Mouse (Mus musculus) CH12.LX (cell line): ENCODE measurements around the gene Eif4g3. TPM values are rescaled to one million over a fixed set of nuclear protein-coding genes. Genes with fewer than 3 reads are reported as not detected.

Source experiments
- DNase-seq: peaks from one replicate; pipeline ENCODE4 v3.0.0-alpha.2; 2013; ENCODE audit errors: extremely low read depth
- H3K27ac ChIP-seq: 2 replicates; pipeline ENCODE4 v1.5.1; 2012; ENCODE audit warnings: low read depth, mild to moderate bottlenecking, control low read depth, moderate library complexity; ENCODE audit not compliant: insufficient read depth
- H3K27me3 ChIP-seq: replicated peaks from 2 replicates; pipeline ENCODE3; 2012; ENCODE audit warnings: inconsistent platforms
- H3K36me3 ChIP-seq, 2 experiments: replicated peaks in 1 of 2; 2 replicates each; pipeline versions ENCODE3 to v1.6.1; 2012; ENCODE audit warnings: inconsistent platforms in 1 of 2, low read length in 1 of 2, mild to moderate bottlenecking in 1 of 2, mixed read lengths in 1 of 2, moderate library complexity in 1 of 2; ENCODE audit not compliant: control insufficient read depth in 1 of 2, insufficient read depth in 1 of 2
- H3K4me1 ChIP-seq, 2 experiments: 2 replicates each; pipeline ENCODE4 v1.6.1; 2012; ENCODE audit warnings: inconsistent platforms in 1 of 2, moderate library complexity in 1 of 2; ENCODE audit not compliant: insufficient read depth in 2 of 2, control insufficient read depth in 1 of 2
- H3K4me2 ChIP-seq: 2 replicates; pipeline ENCODE4 v1.6.1; 2012; ENCODE audit warnings: low read depth, mild to moderate bottlenecking, control low read depth; ENCODE audit not compliant: poor library complexity, insufficient read depth, severe bottlenecking
- H3K4me3 ChIP-seq, 3 experiments: fragments of 150-350 bp in 1 of 3; sonication (generic) in 1 of 3; replicated peaks in 1 of 3; 2 replicates each; pipeline versions ENCODE3 to v1.5.1; 2011 to 2012; ENCODE audit warnings: low read depth in 2 of 3, low read length in 2 of 3, mild to moderate bottlenecking in 2 of 3, moderate library complexity in 2 of 3, control low read depth in 1 of 3, improper control_type of control experiment in 1 of 3, inconsistent platforms in 1 of 3, mixed read lengths in 1 of 3; ENCODE audit not compliant: poor library complexity in 1 of 3
- H3K79me2 ChIP-seq: replicated peaks from 2 replicates; pipeline ENCODE4 v1.6.1; 2012; ENCODE audit warnings: mild to moderate bottlenecking, moderate library complexity; ENCODE audit not compliant: control insufficient read depth, poor library complexity, insufficient read depth, severe bottlenecking; ENCODE audit errors: extremely low read depth
- H3K9ac ChIP-seq: 2 replicates; pipeline ENCODE4 v1.6.1; 2012; ENCODE audit warnings: low read depth, mild to moderate bottlenecking, control low read depth, moderate library complexity; ENCODE audit not compliant: insufficient read depth
- H3K9me3 ChIP-seq: replicated peaks from 2 replicates; pipeline ENCODE3; 2012; ENCODE audit warnings: low read length, inconsistent platforms, mixed read lengths
- CTCF ChIP-seq, 2 experiments: IDR thresholded peaks in 1 of 2; conservative IDR thresholded peaks in 1 of 2; 2 replicates each; pipeline ENCODE4 v1.5.1; 2011 to 2012; ENCODE audit warnings: low read depth in 2 of 2, low read length in 2 of 2, improper control_type of control experiment in 1 of 2, inconsistent platforms in 1 of 2, mild to moderate bottlenecking in 1 of 2, moderate library complexity in 1 of 2
- E2F4 ChIP-seq: IDR thresholded peaks from 2 replicates; pipeline ENCODE4 v1.6.1; 2011; ENCODE audit warnings: low read depth, low read length, improper control_type of control experiment; ENCODE audit not compliant: insufficient replicate concordance
- ETS1 ChIP-seq: conservative IDR thresholded peaks from 2 replicates; pipeline ENCODE4 v1.6.1; 2012; ENCODE audit warnings: low read depth, mild to moderate bottlenecking, inconsistent platforms, low read length, improper control_type of control experiment, moderate library complexity
- HCFC1 ChIP-seq: IDR thresholded peaks from 2 replicates; pipeline ENCODE4 v1.6.1; 2012; ENCODE audit warnings: low read depth, mild to moderate bottlenecking, inconsistent platforms, low read length, improper control_type of control experiment
- KAT2A ChIP-seq: IDR thresholded peaks from 2 replicates; pipeline ENCODE4 v1.6.1; 2012; ENCODE audit warnings: low read length, improper control_type of control experiment, inconsistent platforms; ENCODE audit not compliant: insufficient replicate concordance
- MYC ChIP-seq: IDR thresholded peaks from 2 replicates; pipeline ENCODE4 v1.6.1; 2011; ENCODE audit warnings: low read depth, mild to moderate bottlenecking, improper control_type of control experiment, low read length
- SMC3 ChIP-seq: IDR thresholded peaks from 2 replicates; pipeline ENCODE4 v1.6.1; 2011; ENCODE audit warnings: low read depth, low read length, improper control_type of control experiment
- ZMIZ1 ChIP-seq: IDR thresholded peaks from 2 replicates; pipeline ENCODE4 v1.6.1; 2012; ENCODE audit warnings: low read depth, mild to moderate bottlenecking, inconsistent platforms, low read length, improper control_type of control experiment
- dilution Hi-C: fragments of 300-500 bp; cut with MboI; formaldehyde crosslinking; loops from 2 replicates; pipeline ENCODE4 v1.14.3; 2020; ENCODE audit warnings: low sequenced_read_pairs; ENCODE audit not compliant: extremely low pct_unique_long_range_greater_than_20kb, extremely low pct_ligation_motif_present
- in situ Hi-C: fragments of 300-500 bp; cut with MboI; formaldehyde crosslinking; loops from 3 replicates; pipeline ENCODE4 v1.14.3; 2019; ENCODE audit warnings: low sequenced_read_pairs, low pct_ligation_motif_present, low pct_unique_long_range_greater_than_20kb, mixed read lengths
- polyA plus RNA-seq: library from polyadenylated mRNA; unstranded; fragments of >175 nt; gene quantifications from 2 replicates; pipeline ENCODE4 v1.2.1, GENCODE M21; 2012; ENCODE audit warnings: low read depth; ENCODE audit not compliant: insufficient read length
- total RNA-seq, 2 experiments: library from RNA; depleted of rRNA; stranded (reverse); fragments of 300-350 nt in 1 of 2; fragments of >200 nt in 1 of 2; gene quantifications; 2 replicates each; pipeline ENCODE4 v1.2.3; 2012 to 2014

Eif4g3 gene
- total and polyA plus RNA-seq, 3 experiments: 10.8 to 47.2 (median 24.0) TPM

GRCm38 (mm10) chr4:137954926-137955396 is 37.9 kb upstream of the Eif4g3 start:
- in situ Hi-C loops: loop anchor here (25.0 kb wide), 2 partner anchors 357 to 457 kb away; partner anchors contain the start of gene Ddost

GRCm38 (mm10) chr4:137956260-137956659 is 36.6 kb upstream of the Eif4g3 start:
- in situ Hi-C loops: loop anchor here (25.0 kb wide), 2 partner anchors 356 to 456 kb away; partner anchors contain the start of gene Ddost
- dilution Hi-C loops: no loop called here
- H3K79me2 ChIP-seq: no peaks in the 10 kb centered on the region
- H3K4me3 ChIP-seq: no peak overlapping the region
- no peaks in the 10 kb centered on the region for H3K36me3 ChIP-seq
- H3K9ac ChIP-seq: no peak overlapping the region
- H3K27ac ChIP-seq: no peak overlapping the region
- H3K9me3 ChIP-seq: no peaks in the 10 kb centered on the region
- H3K4me2 ChIP-seq: no peak overlapping the region
- no peaks in the 10 kb centered on the region for H3K4me1 ChIP-seq
- TF ChIP-seq HCFC1: no peak
- no peak for TF ChIP-seq ZMIZ1
- peaks cover 36% of the 10 kb centered on the region for H3K27me3 ChIP-seq
- no peak for DNase-seq

More at GRCm38 (mm10) chr4:137954926-137955396, 37.9 kb upstream of the Eif4g3 start:
- Histone ChIP-seq H3K4me1 (no peaks in the 10 kb centered on the region), H3K9me3 (peaks cover 2% of the 10 kb centered on the region), H3K36me3 (no peaks in the 10 kb centered on the region), H3K9ac (no peak overlapping the region), H3K4me2 (no peak overlapping the region), H3K27ac (no peak overlapping the region), H3K79me2 (no peaks in the 10 kb centered on the region), H3K27me3 (peaks cover 40% of the 10 kb centered on the region), H3K4me3 (no peak overlapping the region)
- dilution Hi-C loops: no loop called here
- TF ChIP-seq CTCF (conservative IDR thresholded peaks at IDR 0.05 in 1 of 2, IDR thresholded peaks at IDR 0.05 in 1 of 2; ENCODE audit: low read depth in 2 of 2, low read length in 2 of 2) (peak; percentile 37 to 41; a peak in 3 of 4 replicates), ETS1 (no peak), SMC3 (0 out of 2 replicates have a peak, but pooled peaks have one; percentile 4)
- peak; percentile 16 for DNase-seq

DNA sequence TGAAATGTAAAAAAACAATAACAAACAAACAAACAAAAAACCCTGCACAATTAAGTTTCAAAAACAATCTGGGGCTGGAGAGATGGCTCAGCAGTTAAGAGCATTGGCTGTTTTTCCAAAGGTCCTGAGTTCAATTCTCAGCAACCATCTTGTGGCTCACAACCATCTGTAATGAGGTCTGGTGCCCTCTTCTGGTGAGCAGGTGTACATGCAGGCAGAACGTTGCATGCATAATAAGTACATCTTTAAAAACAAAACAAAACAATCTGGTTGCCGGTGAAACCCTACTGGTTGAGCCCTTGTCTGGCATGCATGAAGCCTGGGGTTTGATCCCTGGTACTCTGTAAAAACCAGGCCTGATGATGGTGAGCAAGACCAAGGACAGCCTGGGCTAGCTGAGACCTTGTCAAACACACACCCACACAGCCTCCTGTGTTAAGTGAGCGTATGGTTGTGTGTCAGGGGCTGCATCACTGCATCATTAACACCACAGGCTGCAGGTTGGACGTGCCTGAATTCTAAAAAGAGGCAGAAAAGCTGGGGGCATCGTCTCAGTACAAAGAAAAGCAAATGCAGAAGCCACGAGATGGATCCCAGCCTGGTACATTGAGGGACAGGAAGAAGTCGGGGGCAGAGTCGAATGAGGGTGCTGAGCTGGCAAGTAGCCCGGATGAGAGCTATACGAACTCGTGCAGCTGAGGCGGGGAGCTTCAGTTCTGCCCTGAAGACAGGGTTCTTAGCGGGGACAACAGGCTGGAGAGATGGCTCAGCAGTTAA is 32.7 kb upstream of the Eif4g3 start:
- H3K4me1 ChIP-seq: no peaks in the 10 kb centered on the region
- H3K36me3 ChIP-seq: no peaks in the 10 kb centered on the region
- in situ Hi-C loops (loop anchor here (10.0 to 25.0 kb wide), 3 partner anchors 145 to 452 kb away; partner anchors contain the start of gene Ddost), dilution Hi-C loops (no loop called here)
- peaks cover 2% of the 10 kb centered on the region for H3K9me3 ChIP-seq
- no peak overlapping the region for H3K27ac ChIP-seq
- no peak overlapping the region for H3K9ac ChIP-seq
- no peak for DNase-seq
- H3K4me3 ChIP-seq: no peak overlapping the region
- TF ChIP-seq MYC: no peak
- TF ChIP-seq CTCF (conservative IDR thresholded peaks at IDR 0.05 in 1 of 2, IDR thresholded peaks at IDR 0.05 in 1 of 2; ENCODE audit: low read depth in 2 of 2, low read length in 2 of 2): peak; percentile 46 to 60
- TF ChIP-seq KAT2A: no peak
- TF ChIP-seq E2F4: no peak
- H3K27me3 ChIP-seq: peaks cover 34% of the 10 kb centered on the region
- H3K79me2 ChIP-seq: no peaks in the 10 kb centered on the region
- H3K4me2 ChIP-seq: no peak overlapping the region
